Mouse (Mus musculus): ENCODE data around the gene Cacna2d4. TPM values are rescaled to one million over a fixed set of nuclear protein-coding genes. Genes with fewer than 3 reads are reported as not detected.

Gene Cacna2d4
- total and polyA plus RNA-seq, 3 experiments: 0.33 TPM; not detected in 2

GRCm38 (mm10) chr6:119194601-119195000, 41.7 kb upstream of the Cacna2d4 start:
- Histone ChIP-seq H3K9me3 (replicated peaks) (no peaks in the 10 kb centered on the region), H3K27me3 (ENCODE audit: insufficient read depth, low read length) (no peaks in the 10 kb centered on the region), H3K4me3 (ENCODE audit: low read depth, low read length) (no peak overlapping the region), H3K4me1 (ENCODE audit: insufficient read depth, low read depth, low read length) (no peaks in the 10 kb centered on the region), H3K36me3 (replicated peaks) (peaks cover 49% of the 10 kb centered on the region)
- DNase-seq (ENCODE audit: low spot score) (no peak), ATAC-seq (ENCODE audit: extremely low read depth, insufficient number of reproducible peaks, low FRiP score, poor library complexity, severe bottlenecking) (no peak)
- TF ChIP-seq CTCF (IDR thresholded peaks at IDR 0.05; ENCODE audit: low read depth, low read length) (no peak), POLR2AphosphoS5 (IDR thresholded peaks at IDR 0.05; ENCODE audit: insufficient replicate concordance, low read depth, low read length) (no peak), GATA1 (IDR thresholded peaks at IDR 0.05; ENCODE audit: borderline replicate concordance, low read length) (no peak), TAL1 (conservative IDR thresholded peaks at IDR 0.05; ENCODE audit: low read depth, low read length) (no peak), GATA2 (IDR thresholded peaks at IDR 0.05; ENCODE audit: borderline replicate concordance, low read depth, low read length) (no peak)

DNA sequence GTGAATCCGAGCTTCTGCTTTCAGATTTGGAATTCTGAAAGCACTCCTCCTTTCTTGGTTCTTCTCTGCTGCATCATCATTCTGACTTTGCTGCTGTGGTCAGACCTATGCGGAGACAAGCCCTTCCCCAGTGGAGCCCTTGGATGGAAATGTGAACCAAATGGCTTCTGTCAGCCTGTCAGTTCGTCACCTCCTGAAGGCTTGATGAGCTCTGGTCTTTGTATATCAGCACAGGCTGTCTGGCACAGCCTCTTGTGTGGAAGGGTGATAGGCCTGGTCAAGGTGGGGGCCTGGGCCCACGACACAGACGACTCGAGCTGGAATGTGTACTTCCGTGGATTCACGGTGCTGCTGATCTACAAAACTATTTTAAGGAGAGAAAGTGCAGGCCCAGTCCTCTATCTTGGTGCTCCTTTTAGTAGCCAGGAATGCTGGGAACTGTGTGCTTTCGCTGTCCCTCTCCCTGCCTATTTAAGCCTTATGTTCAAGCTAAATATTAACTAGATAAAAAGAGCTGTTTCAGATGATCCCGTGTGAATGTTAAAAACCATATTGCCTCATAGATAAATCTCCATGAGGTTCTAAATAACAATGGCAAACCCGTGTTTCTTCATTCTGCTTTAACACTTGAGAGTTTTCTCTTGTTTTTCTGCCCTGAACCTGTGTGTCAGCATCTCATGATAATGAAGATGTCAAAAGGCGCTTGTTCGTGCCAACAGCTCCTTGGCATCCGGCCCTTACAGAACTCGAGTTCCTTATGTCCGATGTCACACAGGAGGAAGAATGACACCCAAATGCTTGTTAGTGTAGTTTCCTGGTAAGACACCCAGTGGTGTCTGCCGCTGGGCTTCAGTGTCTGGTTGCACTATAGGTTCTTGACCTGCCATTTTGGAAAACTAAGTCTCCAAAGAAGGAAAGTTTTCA, 39.7 kb upstream of the Cacna2d4 start, which contains the start of gene Cacna1c:
Gene Cacna1c, minus strand, starts transcription at position 37 of the 924 bp plus-strand sequence.
- H3K4me1 ChIP-seq (ENCODE audit: insufficient read depth, low read depth, low read length): no peaks in the 10 kb centered on the region
- H3K9me3 ChIP-seq (replicated peaks): no peaks in the 10 kb centered on the region
- TF ChIP-seq GATA1 (IDR thresholded peaks at IDR 0.05; ENCODE audit: borderline replicate concordance, low read length) (no peak), GATA2 (IDR thresholded peaks at IDR 0.05; ENCODE audit: borderline replicate concordance, low read depth, low read length) (no peak), CTCF (IDR thresholded peaks at IDR 0.05; ENCODE audit: low read depth, low read length) (no peak), POLR2AphosphoS5 (IDR thresholded peaks at IDR 0.05; ENCODE audit: insufficient replicate concordance, low read depth, low read length) (no peak), TAL1 (conservative IDR thresholded peaks at IDR 0.05; ENCODE audit: low read depth, low read length) (no peak)
- H3K36me3 ChIP-seq (replicated peaks): peaks cover 38% of the 10 kb centered on the region
- ATAC-seq (ENCODE audit: extremely low read depth, insufficient number of reproducible peaks, low FRiP score, poor library complexity, severe bottlenecking): no peak
- H3K4me3 ChIP-seq (ENCODE audit: low read depth, low read length): no peak within 1 kb of the TSS
- DNase-seq (ENCODE audit: low spot score): no peak
- H3K27me3 ChIP-seq (ENCODE audit: insufficient read depth, low read length): no peaks in the 10 kb centered on the region

DNA sequence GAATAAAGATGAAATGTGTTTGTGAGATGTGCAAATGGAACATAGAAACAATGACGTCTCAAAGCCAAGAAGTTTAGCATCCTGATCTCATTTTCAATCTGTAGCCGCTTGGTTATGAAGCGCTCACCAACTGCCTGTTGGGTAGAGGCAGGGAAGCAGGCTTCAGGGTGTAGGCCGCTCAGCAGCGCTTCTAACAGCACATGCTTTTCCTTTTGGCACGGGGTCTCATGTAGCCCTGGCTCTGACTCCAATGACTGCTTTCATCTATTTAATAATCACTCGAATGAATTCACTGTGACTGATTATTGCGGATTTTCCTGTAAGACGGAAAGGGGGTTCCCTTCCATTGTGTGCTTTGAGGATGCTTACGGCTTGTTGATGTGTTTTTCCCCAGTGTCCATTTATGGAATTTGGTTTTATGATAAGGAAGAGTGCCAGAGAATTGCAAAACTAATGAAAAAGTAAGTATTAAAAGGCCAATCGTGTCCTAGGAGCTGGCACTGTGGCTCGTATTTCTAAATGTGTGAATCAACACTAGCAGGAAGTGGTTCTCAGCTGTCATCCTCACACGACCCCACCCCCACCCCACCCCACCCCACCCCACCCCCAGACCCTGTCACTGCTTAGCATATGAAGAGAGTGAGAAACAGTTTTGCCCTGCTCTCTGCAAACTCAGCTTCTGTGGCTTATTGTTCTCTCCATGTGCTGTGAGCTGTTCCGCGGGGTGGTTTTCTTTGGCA, 37.6 kb upstream of the Cacna2d4 start:
- no peak for TF ChIP-seq TAL1 (conservative IDR thresholded peaks at IDR 0.05; ENCODE audit: low read depth, low read length)
- TF ChIP-seq POLR2AphosphoS5 (IDR thresholded peaks at IDR 0.05; ENCODE audit: insufficient replicate concordance, low read depth, low read length): no peak
- no peak for TF ChIP-seq GATA2 (IDR thresholded peaks at IDR 0.05; ENCODE audit: borderline replicate concordance, low read depth, low read length)
- no peak for TF ChIP-seq CTCF (IDR thresholded peaks at IDR 0.05; ENCODE audit: low read depth, low read length)
- TF ChIP-seq GATA1 (IDR thresholded peaks at IDR 0.05; ENCODE audit: borderline replicate concordance, low read length): no peak
- Histone ChIP-seq H3K27me3 (ENCODE audit: insufficient read depth, low read length) (no peaks in the 10 kb centered on the region), H3K4me3 (ENCODE audit: low read depth, low read length) (no peak overlapping the region), H3K4me1 (ENCODE audit: insufficient read depth, low read depth, low read length) (no peaks in the 10 kb centered on the region), H3K9me3 (replicated peaks) (no peaks in the 10 kb centered on the region), H3K36me3 (replicated peaks) (peaks cover 33% of the 10 kb centered on the region)
- ATAC-seq (ENCODE audit: extremely low read depth, insufficient number of reproducible peaks, low FRiP score, poor library complexity, severe bottlenecking) (no peak), DNase-seq (ENCODE audit: low spot score) (no peak)

GRCm38 (mm10) chr6:119199274-119199879, 36.9 kb upstream of the Cacna2d4 start:
- Histone ChIP-seq H3K9me3 (replicated peaks) (no peaks in the 10 kb centered on the region), H3K4me1 (ENCODE audit: insufficient read depth, low read depth, low read length) (no peaks in the 10 kb centered on the region), H3K36me3 (replicated peaks) (peaks cover 32% of the 10 kb centered on the region), H3K27me3 (ENCODE audit: insufficient read depth, low read length) (no peaks in the 10 kb centered on the region), H3K4me3 (ENCODE audit: low read depth, low read length) (no peak overlapping the region)
- TF ChIP-seq CTCF (IDR thresholded peaks at IDR 0.05; ENCODE audit: low read depth, low read length): no peak
- no peak for TF ChIP-seq TAL1 (conservative IDR thresholded peaks at IDR 0.05; ENCODE audit: low read depth, low read length)
- ATAC-seq (ENCODE audit: extremely low read depth, insufficient number of reproducible peaks, low FRiP score, poor library complexity, severe bottlenecking) (no peak), DNase-seq (ENCODE audit: low spot score) (no peak)

DNA sequence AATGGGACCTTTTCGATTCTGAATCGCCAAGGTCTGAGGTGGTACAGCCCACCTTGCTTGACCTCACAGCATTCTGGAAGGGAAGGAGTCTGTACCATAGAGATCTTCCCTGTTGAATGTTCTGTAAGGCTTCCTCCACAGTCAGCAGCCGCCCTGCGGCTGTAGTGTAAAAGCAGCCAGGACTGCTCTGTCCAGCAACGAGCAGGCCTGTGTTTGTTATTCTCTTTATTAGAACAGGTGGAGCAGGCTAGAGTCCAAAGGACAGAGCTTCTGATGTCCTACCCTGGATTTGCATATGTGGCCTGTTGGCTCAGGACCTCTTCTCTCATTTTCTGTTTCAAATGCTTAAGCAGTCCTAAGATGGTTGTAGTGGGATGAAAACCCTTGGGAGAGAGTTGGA, 36.0 kb upstream of the Cacna2d4 start:
- no peaks in the 10 kb centered on the region for H3K9me3 ChIP-seq (replicated peaks)
- H3K4me1 ChIP-seq (ENCODE audit: insufficient read depth, low read depth, low read length): no peaks in the 10 kb centered on the region
- no peak overlapping the region for H3K4me3 ChIP-seq (ENCODE audit: low read depth, low read length)
- H3K27me3 ChIP-seq (ENCODE audit: insufficient read depth, low read length): no peaks in the 10 kb centered on the region
- TF ChIP-seq CTCF (IDR thresholded peaks at IDR 0.05; ENCODE audit: low read depth, low read length): no peak
- no peak for TF ChIP-seq TAL1 (conservative IDR thresholded peaks at IDR 0.05; ENCODE audit: low read depth, low read length)
- TF ChIP-seq GATA1 (IDR thresholded peaks at IDR 0.05; ENCODE audit: borderline replicate concordance, low read length): no peak
- no peak for TF ChIP-seq GATA2 (IDR thresholded peaks at IDR 0.05; ENCODE audit: borderline replicate concordance, low read depth, low read length)
- TF ChIP-seq POLR2AphosphoS5 (IDR thresholded peaks at IDR 0.05; ENCODE audit: insufficient replicate concordance, low read depth, low read length): no peak
- ATAC-seq (ENCODE audit: extremely low read depth, insufficient number of reproducible peaks, low FRiP score, poor library complexity, severe bottlenecking) (no peak), DNase-seq (ENCODE audit: low spot score) (no peak)
- peaks cover 31% of the 10 kb centered on the region for H3K36me3 ChIP-seq (replicated peaks)

- DNase-seq (ENCODE audit: low spot score) (no peak), ATAC-seq (ENCODE audit: extremely low read depth, insufficient number of reproducible peaks, low FRiP score, poor library complexity, severe bottlenecking) (no peak)
- H3K36me3 ChIP-seq (replicated peaks): peaks cover 31% of the 10 kb centered on the region
- H3K4me1 ChIP-seq (ENCODE audit: insufficient read depth, low read depth, low read length): no peaks in the 10 kb centered on the region
- no peak for TF ChIP-seq GATA1 (IDR thresholded peaks at IDR 0.05; ENCODE audit: borderline replicate concordance, low read length)
- no peak for TF ChIP-seq GATA2 (IDR thresholded peaks at IDR 0.05; ENCODE audit: borderline replicate concordance, low read depth, low read length)
- TF ChIP-seq POLR2AphosphoS5 (IDR thresholded peaks at IDR 0.05; ENCODE audit: insufficient replicate concordance, low read depth, low read length): no peak
- no peak overlapping the region for H3K4me3 ChIP-seq (ENCODE audit: low read depth, low read length)
- H3K9me3 ChIP-seq (replicated peaks): no peaks in the 10 kb centered on the region
- no peaks in the 10 kb centered on the region for H3K27me3 ChIP-seq (ENCODE audit: insufficient read depth, low read length)
These were observed 34.8 kb upstream of the Cacna2d4 start for GRCm38 (mm10) chr6:119201575-119201974.

Measured in G1E (cell line).